Mouse (Mus musculus): ENCODE results near the gene Lims1. TPM values are rescaled to one million over a fixed set of nuclear protein-coding genes. Genes with fewer than 3 reads are reported as not detected.

Gene Lims1
- total and polyA plus RNA-seq, 3 experiments = 40.4 to 74.7 (median 40.7) TPM

GRCm38 (mm10) chr10:58338590-58338989, 15.3 kb downstream of the Lims1 start:
- no peak overlapping the region for H3K4me2 ChIP-seq (ENCODE audit: insufficient read depth, low read depth, poor library complexity, severe bottlenecking)
- no peak overlapping the region for H3K9ac ChIP-seq (ENCODE audit: insufficient read depth, low read depth)
- dilution Hi-C loops (cut with MboI; ENCODE audit: extremely low pct_ligation_motif_present, extremely low pct_unique_long_range_greater_than_20kb, low sequenced_read_pairs) (no loop called here), in situ Hi-C loops (cut with MboI; ENCODE audit: low pct_ligation_motif_present, low pct_unique_long_range_greater_than_20kb, low sequenced_read_pairs) (no loop called here)
- H3K36me3 ChIP-seq (replicated peaks in 1 of 2; ENCODE audit: control insufficient read depth in 1 of 2, insufficient read depth in 1 of 2, low read length in 1 of 2) = peaks cover 0 to 17% of the 10 kb centered on the region in 2 experiments
- no peak overlapping the region for H3K4me3 ChIP-seq (replicated peaks in 1 of 3; ENCODE audit: low read depth in 2 of 3, low read length in 2 of 3, poor library complexity in 1 of 3)
- no peaks in the 10 kb centered on the region; the same call in 1 of the 2 replicates for H3K79me2 ChIP-seq (replicated peaks; ENCODE audit: control insufficient read depth, extremely low read depth, insufficient read depth, poor library complexity, severe bottlenecking)
- no peak for TF ChIP-seq USF1 (IDR thresholded peaks at IDR 0.05; ENCODE audit: low read depth, low read length)
- TF ChIP-seq NRF1 (IDR thresholded peaks at IDR 0.05; ENCODE audit: low read depth, low read length) = no peak
- TF ChIP-seq TCF12 (IDR thresholded peaks at IDR 0.05; ENCODE audit: low read depth, low read length) = no peak
- TF ChIP-seq MYC (IDR thresholded peaks at IDR 0.05; ENCODE audit: low read depth, low read length) = no peak
- TF ChIP-seq RCOR1 (conservative IDR thresholded peaks at IDR 0.05; ENCODE audit: low read depth, low read length) = no peak
- TF ChIP-seq ETS1 (conservative IDR thresholded peaks at IDR 0.05; ENCODE audit: low read depth, low read length) = no peak
- no peak for TF ChIP-seq POLR2A (IDR thresholded peaks at IDR 0.05; ENCODE audit: low read depth, low read length)
- no peak for TF ChIP-seq SMC3 (IDR thresholded peaks at IDR 0.05; ENCODE audit: low read depth, low read length)
- no peak for TF ChIP-seq IRF4 (IDR thresholded peaks at IDR 0.05; ENCODE audit: low read depth, low read length)
- TF ChIP-seq ZKSCAN1 (IDR thresholded peaks at IDR 0.05; ENCODE audit: borderline replicate concordance, low read depth, low read length) = no peak
- TF ChIP-seq JUN (IDR thresholded peaks at IDR 0.05; ENCODE audit: insufficient read depth, low read depth, low read length) = no peak
- TF ChIP-seq MAFK (IDR thresholded peaks at IDR 0.05; ENCODE audit: insufficient replicate concordance, low read length) = no peak
- TF ChIP-seq POLR2AphosphoS2 (IDR thresholded peaks at IDR 0.05; ENCODE audit: low read depth, low read length) = no peak
- no peak for TF ChIP-seq KAT2A (IDR thresholded peaks at IDR 0.05; ENCODE audit: insufficient replicate concordance, low read length)
- no peak for TF ChIP-seq HCFC1 (IDR thresholded peaks at IDR 0.05; ENCODE audit: low read depth, low read length)
- TF ChIP-seq MAX (IDR thresholded peaks at IDR 0.05; ENCODE audit: low read length) = no peak
- no peak for TF ChIP-seq RAD21 (IDR thresholded peaks at IDR 0.05; ENCODE audit: low read depth, low read length)
- no peak for TF ChIP-seq JUND (conservative IDR thresholded peaks at IDR 0.05; ENCODE audit: low read depth, low read length)
- TF ChIP-seq USF2 (conservative IDR thresholded peaks at IDR 0.05; ENCODE audit: low read depth, low read length) = no peak
- peaks cover 3% of the 10 kb centered on the region for H3K9me3 ChIP-seq (replicated peaks; ENCODE audit: low read length)
- H3K27me3 ChIP-seq (replicated peaks) = no peaks in the 10 kb centered on the region
- H3K4me1 ChIP-seq (ENCODE audit: control insufficient read depth in 1 of 2, insufficient read depth in 2 of 2) = peaks cover 3 to 27% of the 10 kb centered on the region in 2 experiments; a peak in 3 of 4 replicates
- DNase-seq (ENCODE audit: extremely low read depth) = no peak
- no peak overlapping the region for H3K27ac ChIP-seq (ENCODE audit: insufficient read depth, low read depth)

GRCm38 (mm10) chr10:58341685-58342084, 18.4 kb downstream of the Lims1 start:
- dilution Hi-C loops (cut with MboI; ENCODE audit: extremely low pct_ligation_motif_present, extremely low pct_unique_long_range_greater_than_20kb, low sequenced_read_pairs) = no loop called here
- peaks cover 3% of the 10 kb centered on the region for H3K9me3 ChIP-seq (replicated peaks; ENCODE audit: low read length)
- in situ Hi-C loops (cut with MboI; ENCODE audit: low pct_ligation_motif_present, low pct_unique_long_range_greater_than_20kb, low sequenced_read_pairs) = no loop called here
- H3K4me1 ChIP-seq (ENCODE audit: control insufficient read depth in 1 of 2, insufficient read depth in 2 of 2) = peaks cover 8 to 45% of the 10 kb centered on the region in 2 experiments
- peaks cover 0 to 8% of the 10 kb centered on the region in 2 experiments for H3K36me3 ChIP-seq (replicated peaks in 1 of 2; ENCODE audit: control insufficient read depth in 1 of 2, insufficient read depth in 1 of 2, low read length in 1 of 2)
- H3K4me3 ChIP-seq (replicated peaks in 1 of 3; ENCODE audit: low read depth in 2 of 3, low read length in 2 of 3, poor library complexity in 1 of 3) = no peak overlapping the region
- DNase-seq (ENCODE audit: extremely low read depth) = no peak
- no peak for TF ChIP-seq POLR2A (IDR thresholded peaks at IDR 0.05; ENCODE audit: low read depth, low read length)
- TF ChIP-seq MAFK (IDR thresholded peaks at IDR 0.05; ENCODE audit: insufficient replicate concordance, low read length) = no peak
- no peak for TF ChIP-seq IRF4 (IDR thresholded peaks at IDR 0.05; ENCODE audit: low read depth, low read length)
- H3K27me3 ChIP-seq (replicated peaks) = no peaks in the 10 kb centered on the region
- H3K9ac ChIP-seq (ENCODE audit: insufficient read depth, low read depth) = no peak overlapping the region
- no peak overlapping the region for H3K4me2 ChIP-seq (ENCODE audit: insufficient read depth, low read depth, poor library complexity, severe bottlenecking)
- H3K27ac ChIP-seq (ENCODE audit: insufficient read depth, low read depth) = no peak overlapping the region
- peaks cover 3% of the 10 kb centered on the region; the same call in 1 of the 2 replicates for H3K79me2 ChIP-seq (replicated peaks; ENCODE audit: control insufficient read depth, extremely low read depth, insufficient read depth, poor library complexity, severe bottlenecking)
